Mouse (Mus musculus): Measurements from ENCODE around the gene Gimap9.
A peak's percentile ranks its signal among the peaks of the same experiment; 100 is the strongest.

The Gimap9 gene

GRCm38 (mm10) chr6:48675931-48676859 is at the start of gene Gimap9:
TSS of gene Gimap9 (plus strand) at chr6:48676129.
- DNase-seq, result no peak

GRCm38 (mm10) chr6:48626464-48626863 is 49.5 kb upstream of the Gimap9 start, which contains the start of gene AI854703:
TSS of gene AI854703 (plus strand) at chr6:48626764.
- DNase-seq, result no peak

DNA sequence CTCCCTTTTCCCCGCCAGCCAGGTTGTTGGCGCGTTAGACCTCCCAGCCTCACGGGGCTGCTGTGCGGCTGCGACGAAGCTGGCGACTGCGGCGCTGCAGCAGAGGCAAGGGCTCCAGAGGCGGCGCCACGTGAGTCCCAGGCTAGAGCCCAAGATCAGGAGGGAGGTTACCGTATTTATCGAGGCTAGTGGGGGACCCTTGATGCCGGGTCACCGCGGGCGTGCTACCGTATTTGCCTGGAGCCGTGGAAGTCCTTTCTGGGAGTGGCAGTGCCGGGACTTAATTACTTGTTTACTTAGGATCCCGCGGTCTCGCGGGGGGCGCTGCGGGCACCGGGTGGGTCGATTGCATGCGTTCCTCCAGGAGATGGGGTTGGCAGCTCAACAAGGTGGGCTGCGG is 48.9 kb upstream of the Gimap9 start:
- peak; percentile 44 for DNase-seq

GRCm38 (mm10) chr6:48627511-48627924 is 48.4 kb upstream of the Gimap9 start:
- DNase-seq, result no peak

- DNase-seq, result no peak
Observed at GRCm38 (mm10) chr6:48628377-48628776, 47.6 kb upstream of the Gimap9 start.

DNA sequence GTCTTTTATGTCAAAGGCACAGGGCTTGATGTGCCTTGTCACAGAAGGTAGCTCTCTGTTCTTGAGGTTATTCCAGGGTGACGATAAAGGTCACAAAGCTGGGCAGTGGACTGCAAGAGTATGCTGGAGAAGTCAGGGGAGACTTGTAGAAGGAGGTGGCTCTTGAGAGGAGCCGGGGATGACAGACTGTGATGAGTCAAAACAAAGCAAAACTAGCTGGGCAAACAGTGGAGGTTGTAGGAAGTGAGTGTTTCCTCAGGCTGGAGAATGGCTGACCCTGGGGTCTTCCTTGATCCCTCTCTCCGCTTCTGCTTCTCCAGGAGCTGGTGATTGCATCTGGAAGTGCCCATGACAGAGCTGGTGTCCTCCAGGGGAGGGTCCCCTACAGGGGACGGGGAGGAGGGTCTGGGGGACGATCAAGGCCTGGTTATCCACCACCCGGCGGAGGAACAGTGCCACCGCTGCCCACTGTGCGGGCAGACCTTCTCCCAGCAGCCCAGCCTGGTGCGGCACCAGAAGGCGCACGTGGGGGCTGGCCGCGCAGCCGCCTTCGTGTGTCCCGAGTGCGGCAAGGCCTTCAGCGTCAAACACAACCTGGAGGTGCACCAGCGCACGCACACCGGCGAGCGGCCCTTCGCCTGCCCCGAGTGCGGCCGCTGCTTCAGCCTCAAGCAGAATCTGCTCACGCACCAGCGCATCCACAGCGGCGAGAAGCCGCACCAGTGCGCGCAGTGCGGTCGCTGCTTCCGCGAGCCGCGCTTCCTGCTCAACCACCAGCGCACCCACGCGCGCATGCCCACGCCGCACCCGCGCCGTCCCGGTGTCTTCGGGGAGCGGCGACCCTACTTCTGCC is 46.9 kb upstream of the Gimap9 start:
- peak; percentile 60 for DNase-seq

DNA sequence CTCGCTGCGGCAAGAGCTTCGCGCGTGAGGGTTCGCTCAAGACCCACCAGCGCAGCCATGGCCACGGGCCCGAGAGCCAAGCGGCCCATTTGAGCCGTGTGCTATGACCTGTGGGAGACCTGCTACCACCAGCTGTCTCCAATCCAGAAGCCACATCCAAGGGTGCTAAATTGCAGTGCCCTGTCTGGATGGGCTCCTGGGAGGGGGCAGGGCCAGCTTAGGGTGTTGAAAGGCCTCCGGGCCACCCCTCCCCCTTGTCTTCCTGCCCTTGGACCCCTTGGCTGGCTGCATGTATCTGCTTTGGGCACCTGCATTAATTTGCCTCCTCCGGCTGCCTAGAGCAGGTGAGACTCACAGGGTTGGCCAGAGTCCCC is 46.3 kb upstream of the Gimap9 start:
- DNase-seq, result no peak

- DNase-seq, result no peak
Observed at GRCm38 (mm10) chr6:48630831-48631230, 45.1 kb upstream of the Gimap9 start.

GRCm38 (mm10) chr6:48635105-48635504 is 40.8 kb upstream of the Gimap9 start:
- no peak for DNase-seq

- no peak for DNase-seq
Observed at GRCm38 (mm10) chr6:48636515-48636914, 39.4 kb upstream of the Gimap9 start.

- DNase-seq, result no peak
Observed at GRCm38 (mm10) chr6:48637811-48638500, 38.0 kb upstream of the Gimap9 start.

- DNase-seq, result no peak
Observed at GRCm38 (mm10) chr6:48638553-48638952, 37.4 kb upstream of the Gimap9 start.

GRCm38 (mm10) chr6:48641391-48641790 is 34.5 kb upstream of the Gimap9 start:
- DNase-seq, result no peak

GRCm38 (mm10) chr6:48642764-48643292 is 33.1 kb upstream of the Gimap9 start:
- no peak for DNase-seq

GRCm38 (mm10) chr6:48645660-48646308 is 30.1 kb upstream of the Gimap9 start:
- peak; percentile 58 for DNase-seq

GRCm38 (mm10) chr6:48646309-48646690 is 29.6 kb upstream of the Gimap9 start:
- DNase-seq, result no peak

- DNase-seq, result no peak
Observed at GRCm38 (mm10) chr6:48646995-48647394, 28.9 kb upstream of the Gimap9 start, which contains the start of gene Gimap8. TSS of gene Gimap8 (plus strand) at chr6:48647234.

GRCm38 (mm10) chr6:48647611-48648010 is 28.3 kb upstream of the Gimap9 start:
- no peak for DNase-seq

DNA sequence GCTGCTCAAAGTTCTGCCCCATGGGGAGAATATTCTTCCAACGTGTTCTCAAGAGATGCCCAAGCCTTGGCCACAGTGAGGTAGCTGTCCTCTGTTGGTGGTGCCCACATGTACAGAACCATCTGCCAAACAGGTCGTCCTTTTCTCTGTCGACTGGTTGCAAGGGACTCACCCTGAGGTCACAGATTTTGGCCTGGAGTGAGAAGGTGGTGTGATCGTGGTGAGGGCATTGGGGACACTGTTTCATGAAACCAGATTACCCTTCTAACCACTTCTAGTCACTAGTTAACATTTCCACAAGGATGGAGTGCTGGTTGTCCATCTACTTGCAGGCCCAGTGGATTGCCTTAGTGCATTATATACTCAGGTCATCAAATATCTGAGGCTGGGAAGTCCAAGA is 27.1 kb upstream of the Gimap9 start:
- DNase-seq, result no peak

- DNase-seq, result no peak
Observed at GRCm38 (mm10) chr6:48650041-48650440, 25.9 kb upstream of the Gimap9 start.

DNA sequence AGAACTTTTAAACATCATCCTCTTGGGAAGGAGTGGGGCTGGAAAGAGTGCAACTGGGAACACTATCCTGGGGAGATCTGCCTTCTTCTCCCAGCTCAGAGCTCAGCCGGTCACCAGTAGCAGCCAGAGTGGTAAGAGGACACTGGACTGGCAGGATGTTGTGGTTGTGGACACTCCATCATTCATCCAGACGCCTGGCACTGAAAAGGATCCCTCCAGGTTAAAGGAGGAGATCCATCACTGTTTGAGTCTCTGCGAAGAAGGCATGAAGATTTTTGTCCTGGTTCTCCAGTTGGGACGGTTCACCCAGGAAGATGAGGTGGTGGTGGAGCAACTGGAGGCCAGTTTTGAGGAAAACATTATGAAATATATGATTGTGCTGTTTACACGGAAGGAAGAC is 17.2 kb upstream of the Gimap9 start:
- DNase-seq, result no peak

DNA sequence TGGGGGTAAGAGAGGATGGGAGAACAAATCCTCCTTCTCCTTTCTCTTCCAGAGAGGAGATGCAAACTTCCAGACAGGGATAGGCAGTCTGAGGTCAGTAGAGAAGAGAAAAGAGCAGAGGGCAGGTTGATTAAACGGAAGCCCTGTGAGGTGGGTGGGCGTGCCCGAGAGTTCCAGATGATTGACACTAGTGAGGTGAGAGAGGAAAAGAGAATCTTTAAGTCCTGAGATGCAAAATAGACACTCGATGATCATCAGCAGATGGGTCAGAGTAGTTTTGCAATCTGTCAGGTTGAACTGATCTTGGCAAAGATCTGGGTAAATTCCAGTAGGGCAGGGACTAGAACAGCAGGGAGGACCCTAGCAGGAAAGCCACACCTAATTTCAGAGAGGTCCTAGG is 11.2 kb upstream of the Gimap9 start:
- DNase-seq, result no peak
